Mouse (Mus musculus) myocyte (in vitro differentiated cells): ENCODE results near the gene Mrpl42. TPM values are rescaled to one million over a fixed set of nuclear protein-coding genes. Genes with fewer than 3 reads are reported as not detected.
A peak's percentile ranks its signal among the peaks of the same experiment; 100 is the strongest.

Source experiments
- H3K27me3 ChIP-seq: one replicate; pipeline ENCODE4 v1.6.1; 2011; ENCODE audit not compliant: control insufficient read depth, insufficient read depth, insufficient read length
- H3K36me3 ChIP-seq: one replicate; pipeline ENCODE4 v1.6.1; 2011; ENCODE audit not compliant: control insufficient read depth, insufficient read depth
- H3K4me2 ChIP-seq: one replicate; pipeline ENCODE4 v1.6.1; 2011; ENCODE audit warnings: low read depth, control low read depth
- H3K4me3 ChIP-seq: one replicate; pipeline ENCODE4 v1.5.1; 2011; ENCODE audit warnings: mild to moderate bottlenecking, control low read depth, moderate library complexity
- H3K79me2 ChIP-seq: one replicate; pipeline ENCODE4 v1.6.1; 2011; ENCODE audit not compliant: control insufficient read depth, insufficient read depth
- H3ac ChIP-seq: one replicate; pipeline ENCODE4 v1.6.1; 2011; ENCODE audit not compliant: control insufficient read depth, insufficient read length
- CEBPB ChIP-seq: IDR thresholded peaks from 2 replicates; pipeline ENCODE4 v1.6.1; 2011; ENCODE audit warnings: mild to moderate bottlenecking, moderate library complexity; ENCODE audit not compliant: poor library complexity, insufficient read depth, severe bottlenecking
- E2F4 ChIP-seq: IDR thresholded peaks from one replicate; pipeline ENCODE4 v1.6.1; 2011; ENCODE audit warnings: mild to moderate bottlenecking, control low read depth, moderate library complexity; ENCODE audit not compliant: insufficient read depth
- MAX ChIP-seq: IDR thresholded peaks from one replicate; pipeline ENCODE4 v1.6.1; 2011; ENCODE audit warnings: low read depth, mild to moderate bottlenecking, control low read depth
- MYOD1 ChIP-seq, 3 experiments: IDR thresholded peaks; one replicate each; pipeline ENCODE4 v1.6.1; 2011; ENCODE audit warnings: control low read depth in 2 of 3, low read depth in 2 of 3, mild to moderate bottlenecking in 2 of 3, moderate library complexity in 1 of 3; ENCODE audit not compliant: insufficient read length in 2 of 3, control insufficient read depth in 1 of 3
- MYOG ChIP-seq, 3 experiments: IDR thresholded peaks; one replicate each; pipeline ENCODE4 v1.6.1; 2011; ENCODE audit warnings: control low read depth in 2 of 3, low read depth in 2 of 3, mild to moderate bottlenecking in 2 of 3; ENCODE audit not compliant: insufficient read length in 2 of 3, control insufficient read depth in 1 of 3, insufficient read depth in 1 of 3
- POLR2A ChIP-seq: IDR thresholded peaks from one replicate; pipeline ENCODE4 v1.6.1; 2011; ENCODE audit warnings: low read depth, mild to moderate bottlenecking, control low read depth, moderate library complexity; ENCODE audit not compliant: insufficient read length
- POLR2AphosphoS2 ChIP-seq: IDR thresholded peaks from one replicate; pipeline ENCODE4 v1.6.1; 2011; ENCODE audit warnings: low read depth, control low read depth; ENCODE audit not compliant: insufficient read length
- REST ChIP-seq: IDR thresholded peaks from one replicate; pipeline ENCODE4 v1.6.1; 2011; ENCODE audit warnings: mild to moderate bottlenecking, control low read depth, moderate library complexity; ENCODE audit not compliant: insufficient read depth, insufficient read length
- SRF ChIP-seq: IDR thresholded peaks from one replicate; pipeline ENCODE4 v1.6.1; 2011; ENCODE audit warnings: low read depth; ENCODE audit not compliant: control insufficient read depth, insufficient read length
- TCF12 ChIP-seq: IDR thresholded peaks from one replicate; pipeline ENCODE4 v1.6.1; 2011; ENCODE audit warnings: mild to moderate bottlenecking, control low read depth; ENCODE audit not compliant: poor library complexity, insufficient read depth, severe bottlenecking
- TCF3 ChIP-seq: IDR thresholded peaks from one replicate; pipeline ENCODE4 v1.6.1; 2011; ENCODE audit warnings: low read depth, control low read depth; ENCODE audit not compliant: insufficient read length
- USF1 ChIP-seq: IDR thresholded peaks from one replicate; pipeline ENCODE4 v1.6.1; 2011; ENCODE audit warnings: low read depth, mild to moderate bottlenecking, control low read depth, moderate library complexity
- polyA plus RNA-seq: library from polyadenylated mRNA; unstranded; fragments of >200 nt; fragmentation: generic; extraction: Trizol; gene quantifications from one replicate; pipeline ENCODE4 v1.2.1, GENCODE M21; 2012; ENCODE audit warnings: missing spikeins

Gene Mrpl42
- polyA plus RNA-seq, 1 experiment, result 177 TPM

- TF ChIP-seq MYOD1 (IDR thresholded peaks at IDR 0.05; ENCODE audit: control insufficient read depth in 1 of 3, insufficient read length in 2 of 3, low read depth in 2 of 3) (no peak), USF1 (no peak), TCF12 (no peak), MAX (no peak), REST (no peak)
- Histone ChIP-seq H3K4me2 (no peak overlapping the region), H3ac (no peak overlapping the region), H3K79me2 (peaks cover 100% of the 10 kb centered on the region), H3K27me3 (no peaks in the 10 kb centered on the region), H3K36me3 (no peaks in the 10 kb centered on the region), H3K4me3 (no peak overlapping the region)
Observed at GRCm38 (mm10) chr10:95535399-95536221, 33.9 kb upstream of the Mrpl42 start.

- H3K4me2 ChIP-seq, result no peak overlapping the region
- TF ChIP-seq POLR2AphosphoS2, result no peak
- no peak for TF ChIP-seq REST
- no peak overlapping the region for H3K4me3 ChIP-seq
- no peaks in the 10 kb centered on the region for H3K36me3 ChIP-seq
- H3K79me2 ChIP-seq, result peaks cover 100% of the 10 kb centered on the region
- H3ac ChIP-seq, result no peak overlapping the region
- H3K27me3 ChIP-seq, result no peaks in the 10 kb centered on the region
Observed at GRCm38 (mm10) chr10:95533382-95533781, 31.6 kb upstream of the Mrpl42 start.

- no peaks in the 10 kb centered on the region for H3K36me3 ChIP-seq
- peaks cover 100% of the 10 kb centered on the region for H3K79me2 ChIP-seq
Observed at GRCm38 (mm10) chr10:95532916-95533315, 31.2 kb upstream of the Mrpl42 start.

DNA sequence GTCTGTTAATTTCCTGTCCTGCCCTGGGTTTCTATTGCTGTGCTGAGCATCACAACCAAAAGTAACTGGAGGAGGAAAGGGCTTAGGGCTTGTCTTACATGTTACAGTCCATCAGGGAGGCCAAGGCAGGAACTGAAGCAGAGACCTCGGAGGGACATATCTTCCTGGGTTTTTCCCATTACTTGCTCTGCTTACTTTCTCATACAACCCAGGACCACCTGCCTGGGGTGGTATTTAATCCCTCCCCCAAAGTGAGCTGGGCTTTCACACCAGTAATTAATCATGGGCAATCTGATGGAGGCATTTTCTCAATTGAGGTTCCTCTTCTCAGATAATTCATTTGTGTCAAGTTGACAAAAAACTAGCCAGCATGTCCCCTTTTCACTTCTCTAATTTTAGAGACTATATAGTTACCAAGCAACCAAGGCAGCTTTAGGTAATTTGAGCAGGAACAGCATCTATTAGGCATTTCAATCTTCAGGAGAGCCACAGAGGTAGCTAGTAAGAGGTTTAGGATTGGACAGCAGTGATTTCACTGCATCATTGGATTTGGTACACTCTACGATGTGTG, 28.9 kb upstream of the Mrpl42 start:
- no peaks in the 10 kb centered on the region for H3K27me3 ChIP-seq
- TF ChIP-seq SRF, result no peak
- TF ChIP-seq CEBPB, result no peak
- no peak for TF ChIP-seq REST
- no peak for TF ChIP-seq TCF12
- no peak for TF ChIP-seq TCF3
- TF ChIP-seq POLR2AphosphoS2, result no peak
- no peak for TF ChIP-seq E2F4
- TF ChIP-seq MAX, result no peak
- no peak for TF ChIP-seq MYOD1 (IDR thresholded peaks at IDR 0.05; ENCODE audit: control insufficient read depth in 1 of 3, insufficient read length in 2 of 3, low read depth in 2 of 3)
- no peak for TF ChIP-seq USF1
- no peak for TF ChIP-seq POLR2A
- no peak for TF ChIP-seq MYOG (IDR thresholded peaks at IDR 0.05; ENCODE audit: control insufficient read depth in 1 of 3, insufficient read depth in 1 of 3, insufficient read length in 2 of 3, low read depth in 2 of 3)
- H3K4me2 ChIP-seq, result no peak overlapping the region
- no peak overlapping the region for H3K4me3 ChIP-seq
- no peaks in the 10 kb centered on the region for H3K36me3 ChIP-seq
- H3K79me2 ChIP-seq, result peaks cover 100% of the 10 kb centered on the region
- no peak overlapping the region for H3ac ChIP-seq

More at GRCm38 (mm10) chr10:95532916-95533315, 31.2 kb upstream of the Mrpl42 start:
- no peak overlapping the region for H3K4me3 ChIP-seq
- no peak for TF ChIP-seq POLR2A
- no peak for TF ChIP-seq MAX
- TF ChIP-seq E2F4, result no peak
- no peak for TF ChIP-seq REST
- TF ChIP-seq CEBPB, result no peak
- no peak for TF ChIP-seq USF1
- no peak for TF ChIP-seq TCF12
- no peak for TF ChIP-seq POLR2AphosphoS2
- TF ChIP-seq MYOD1 (IDR thresholded peaks at IDR 0.05; ENCODE audit: control insufficient read depth in 1 of 3, insufficient read length in 2 of 3, low read depth in 2 of 3), result no peak
- TF ChIP-seq TCF3, result no peak
- TF ChIP-seq SRF, result no peak
- TF ChIP-seq MYOG (IDR thresholded peaks at IDR 0.05; ENCODE audit: control insufficient read depth in 1 of 3, insufficient read depth in 1 of 3, insufficient read length in 2 of 3, low read depth in 2 of 3), result no peak
- H3ac ChIP-seq, result no peak overlapping the region
- peak overlapping the region; percentile 33 for H3K4me2 ChIP-seq
- H3K27me3 ChIP-seq, result no peaks in the 10 kb centered on the region

DNA sequence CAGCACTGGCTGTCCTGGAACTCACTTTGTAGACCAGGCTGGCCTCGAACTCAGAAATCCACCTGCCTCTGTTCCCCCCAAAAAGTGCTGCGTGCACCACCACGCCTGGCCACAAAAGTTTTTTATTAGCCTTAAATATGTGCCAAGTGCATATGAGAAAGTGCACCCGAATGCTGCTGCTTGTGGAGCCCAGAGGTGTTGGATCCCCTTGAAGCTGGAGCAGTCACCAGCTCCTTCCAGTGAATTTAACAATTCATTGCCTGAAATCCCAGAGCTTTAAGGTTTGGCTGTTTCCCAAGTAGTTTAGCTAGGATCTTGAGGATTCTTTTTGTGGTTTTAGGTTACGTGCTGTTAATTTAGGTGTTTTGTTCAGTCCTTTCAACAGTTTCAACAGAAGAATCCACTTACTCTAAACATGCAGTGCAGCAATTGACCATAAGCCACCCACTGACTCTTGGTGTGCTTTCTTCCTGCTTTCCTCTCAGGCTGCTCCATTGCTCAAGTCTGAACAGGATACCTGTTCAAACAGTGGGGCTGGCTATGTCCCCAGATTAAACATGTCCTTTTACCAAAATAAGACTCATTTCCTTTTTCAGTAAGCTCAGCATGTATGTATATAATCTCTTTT, 24.9 kb upstream of the Mrpl42 start:
- Histone ChIP-seq H3K4me2 (no peak overlapping the region), H3K4me3 (no peak overlapping the region), H3K27me3 (no peaks in the 10 kb centered on the region), H3ac (no peak overlapping the region), H3K36me3 (no peaks in the 10 kb centered on the region), H3K79me2 (peaks cover 100% of the 10 kb centered on the region)
- TF ChIP-seq POLR2AphosphoS2 (no peak), REST (no peak), E2F4 (no peak), CEBPB (no peak), TCF3 (no peak), SRF (no peak), MYOD1 (IDR thresholded peaks at IDR 0.05; ENCODE audit: control insufficient read depth in 1 of 3, insufficient read length in 2 of 3, low read depth in 2 of 3) (no peak), MYOG (IDR thresholded peaks at IDR 0.05; ENCODE audit: control insufficient read depth in 1 of 3, insufficient read depth in 1 of 3, insufficient read length in 2 of 3, low read depth in 2 of 3) (no peak), POLR2A (no peak), TCF12 (no peak)
